Mouse (Mus musculus): ENCODE results near the gene Zfp933. TPM values are rescaled to one million over a fixed set of nuclear protein-coding genes. Genes with fewer than 3 reads are reported as not detected.

Zfp933 gene
- total RNA-seq, 2 experiments from 2014 or later = 17.4 to 18.1 TPM

Other genes with a start within 250 kb of the Zfp933 start
- gene Zfp979, start 205.9 kb downstream of the Zfp933 start, total RNA-seq (2021) = under 1 TPM; 0.31 to 0.44 TPM
- not detected for gene Zfp534, start 145.8 kb downstream of the Zfp933 start, total RNA-seq (2021)
- 1 to 10 TPM; 1.9 to 2.7 TPM for gene Zfp984, start 38.6 kb downstream of the Zfp933 start, total RNA-seq (2021)
- gene Miip, start 20.4 kb upstream of the Zfp933 start, total RNA-seq (2021) = 10 to 100 TPM; 15.2 to 26.5 TPM
- gene Fv1, start 20.6 kb upstream of the Zfp933 start, total RNA-seq (2021) = 1 to 10 TPM; 7.9 to 8.5 TPM
- 100 to 1,000 TPM; 191 to 194 TPM for gene Mfn2, start 56.3 kb upstream of the Zfp933 start, total RNA-seq (2021)
- 10 to 100 TPM; 21.7 to 25.2 TPM for gene Plod1, start 88.4 kb upstream of the Zfp933 start, total RNA-seq (2021)
- 10 to 100 TPM; 28.4 to 29.1 TPM for gene 2510039O18Rik, start 92.5 kb upstream of the Zfp933 start, total RNA-seq (2021)
- gene Nppb, start 137.4 kb upstream of the Zfp933 start, total RNA-seq (2021) = not detected
- gene Nppa, start 152.4 kb upstream of the Zfp933 start, total RNA-seq (2021) = not detected
- gene Clcn6, start 190.5 kb upstream of the Zfp933 start, total RNA-seq (2021) = 10 to 100 TPM; 70.9 to 73.9 TPM
- 10 to 100 TPM; 28.7 to 31.9 TPM for gene Mthfr, start 190.7 kb upstream of the Zfp933 start, total RNA-seq (2021)
- gene Agtrap, start 239.7 kb upstream of the Zfp933 start, total RNA-seq (2021) = 1 to 10 TPM; 6.2 to 6.9 TPM

Measured in layer of hippocampus, postnatal 25 days (tissue).